Mouse (Mus musculus) forebrain, embryonic 12.5 days (tissue): ENCODE measurements around the gene Amn1. TPM values are rescaled to one million over a fixed set of nuclear protein-coding genes. Genes with fewer than 3 reads are reported as not detected.

Source experiments
- ATAC-seq: fragments of 200-750 bp; cut with Nextera tagmentation; 2 replicates; pipeline ENCODE4 v1.8.0; 2017; ENCODE audit warnings: moderate TSS enrichment; ENCODE audit not compliant: low FRiP score
- H3K27ac ChIP-seq: fragments of 300-500 bp; sonication (generic); 2 replicates; pipeline ENCODE4 v1.5.1; 2016; ENCODE audit warnings: mild to moderate bottlenecking
- H3K27me3 ChIP-seq: fragments of 300-500 bp; sonication (generic); 2 replicates; pipeline ENCODE4 v1.6.1; 2016; ENCODE audit warnings: mild to moderate bottlenecking
- H3K36me3 ChIP-seq: fragments of 300-500 bp; sonication (generic); replicated peaks from 2 replicates; pipeline ENCODE4 v1.6.1; 2016; ENCODE audit warnings: mild to moderate bottlenecking
- H3K4me1 ChIP-seq: fragments of 300-500 bp; sonication (generic); 2 replicates; pipeline ENCODE4 v1.6.1; 2016
- H3K4me2 ChIP-seq: fragments of 300-500 bp; sonication (generic); 2 replicates; pipeline ENCODE4 v1.6.1; 2016; ENCODE audit warnings: mild to moderate bottlenecking, moderate library complexity
- H3K4me3 ChIP-seq: fragments of 300-500 bp; sonication (generic); replicated peaks from 2 replicates; pipeline ENCODE4 v1.5.1; 2016; ENCODE audit warnings: mild to moderate bottlenecking
- H3K9ac ChIP-seq: fragments of 300-500 bp; sonication (generic); 2 replicates; pipeline ENCODE4 v1.6.1; 2016; ENCODE audit warnings: mild to moderate bottlenecking
- H3K9me3 ChIP-seq: fragments of 300-500 bp; sonication (generic); 2 replicates; pipeline ENCODE4 v1.6.1; 2016
- WGBS: fragments of 180-500 bp; shearing (Covaris S2); methylation state at CpG from one replicate; pipeline ENCODE4 v1.1.7; 2016; 5-methylcytosine and 5-hydroxymethylcytosine counted together
- polyA plus RNA-seq: library from polyadenylated mRNA; unstranded; fragments of >200 nt; fragmentation: Nextera tagmentation; extraction: Ambion mirVana; gene quantifications from 2 replicates; pipeline ENCODE4 v1.2.1, GENCODE M21; 2016

Gene Amn1
- polyA plus RNA-seq, 1 experiment from 2014 or later, result 74.9 TPM

GRCm38 (mm10) chr6:149152119-149152518 lies 36.4 kb downstream of the Amn1 start:
- Histone ChIP-seq H3K9me3 (no peaks in the 10 kb centered on the region), H3K36me3 (peaks cover 22% of the 10 kb centered on the region), H3K4me1 (peaks cover 15% of the 10 kb centered on the region), H3K27me3 (no peaks in the 10 kb centered on the region), H3K9ac (no peak overlapping the region), H3K4me2 (no peak overlapping the region), H3K4me3 (no peak overlapping the region), H3K27ac (no peak overlapping the region)
- ATAC-seq, result no peak
- WGBS, result 91% methylated on average over 2 of the region's 2 CpGs

DNA sequence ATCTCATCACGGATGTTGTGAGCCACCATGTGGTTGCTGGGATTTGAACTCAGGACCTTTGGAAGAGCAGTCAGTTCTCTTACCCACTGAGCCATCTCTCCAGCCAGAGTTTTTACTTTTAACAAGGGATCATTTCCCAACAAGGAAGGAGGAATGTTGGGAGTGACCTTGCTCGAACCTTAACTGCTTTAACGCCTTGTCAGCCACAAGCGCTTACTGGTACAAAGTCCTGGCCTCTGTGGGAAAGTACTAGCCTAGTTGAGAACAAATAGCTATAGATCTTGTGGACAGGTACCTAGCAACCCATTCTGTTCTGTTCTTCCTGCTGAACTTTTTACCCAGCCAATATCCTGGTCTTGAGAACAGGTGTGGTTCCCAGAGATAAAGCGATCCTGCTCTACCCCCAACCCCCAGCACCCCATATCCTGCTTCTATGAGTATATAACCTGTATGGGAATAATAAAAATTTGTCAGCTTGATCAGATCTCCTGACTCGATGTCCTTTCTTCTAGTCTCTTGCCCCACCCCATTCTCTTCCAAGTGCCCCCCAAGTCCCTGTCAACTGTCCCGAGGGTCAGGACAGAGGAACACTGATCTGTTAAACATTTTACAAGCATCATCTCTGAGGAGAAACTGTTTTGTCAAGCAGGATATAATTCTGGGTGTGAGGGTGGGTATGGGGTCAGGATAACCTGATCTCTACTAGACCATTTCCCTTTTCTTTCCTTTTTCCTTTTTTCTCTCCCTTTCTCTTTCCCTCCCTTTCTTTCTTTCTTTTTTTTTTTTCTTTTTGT lies 39.9 kb downstream of the Amn1 start:
- WGBS, result 92% methylated on average over 7 of the region's 7 CpGs
- H3K4me2 ChIP-seq, result no peak overlapping the region
- no peak overlapping the region for H3K4me3 ChIP-seq
- H3K27ac ChIP-seq, result no peak overlapping the region
- no peaks in the 10 kb centered on the region for H3K9me3 ChIP-seq
- 0 out of 2 replicates have a peak, but pooled peaks cover under 1% of the 10 kb centered on the region for H3K4me1 ChIP-seq
- H3K27me3 ChIP-seq, result no peaks in the 10 kb centered on the region
- no peak for ATAC-seq
- H3K36me3 ChIP-seq, result peaks cover 23% of the 10 kb centered on the region
- no peak overlapping the region for H3K9ac ChIP-seq

GRCm38 (mm10) chr6:149145143-149145542 lies 43.4 kb downstream of the Amn1 start:
- Histone ChIP-seq H3K4me3 (no peak overlapping the region), H3K9me3 (no peaks in the 10 kb centered on the region), H3K4me2 (no peak overlapping the region), H3K9ac (no peak overlapping the region), H3K27ac (no peak overlapping the region), H3K27me3 (no peaks in the 10 kb centered on the region), H3K36me3 (peaks cover 11% of the 10 kb centered on the region; the same call in 1 of the 2 replicates), H3K4me1 (peaks cover 9% of the 10 kb centered on the region; the same call in 1 of the 2 replicates)
- ATAC-seq, result no peak
- 93% methylated on average over 1 of the region's 1 CpGs for WGBS

DNA sequence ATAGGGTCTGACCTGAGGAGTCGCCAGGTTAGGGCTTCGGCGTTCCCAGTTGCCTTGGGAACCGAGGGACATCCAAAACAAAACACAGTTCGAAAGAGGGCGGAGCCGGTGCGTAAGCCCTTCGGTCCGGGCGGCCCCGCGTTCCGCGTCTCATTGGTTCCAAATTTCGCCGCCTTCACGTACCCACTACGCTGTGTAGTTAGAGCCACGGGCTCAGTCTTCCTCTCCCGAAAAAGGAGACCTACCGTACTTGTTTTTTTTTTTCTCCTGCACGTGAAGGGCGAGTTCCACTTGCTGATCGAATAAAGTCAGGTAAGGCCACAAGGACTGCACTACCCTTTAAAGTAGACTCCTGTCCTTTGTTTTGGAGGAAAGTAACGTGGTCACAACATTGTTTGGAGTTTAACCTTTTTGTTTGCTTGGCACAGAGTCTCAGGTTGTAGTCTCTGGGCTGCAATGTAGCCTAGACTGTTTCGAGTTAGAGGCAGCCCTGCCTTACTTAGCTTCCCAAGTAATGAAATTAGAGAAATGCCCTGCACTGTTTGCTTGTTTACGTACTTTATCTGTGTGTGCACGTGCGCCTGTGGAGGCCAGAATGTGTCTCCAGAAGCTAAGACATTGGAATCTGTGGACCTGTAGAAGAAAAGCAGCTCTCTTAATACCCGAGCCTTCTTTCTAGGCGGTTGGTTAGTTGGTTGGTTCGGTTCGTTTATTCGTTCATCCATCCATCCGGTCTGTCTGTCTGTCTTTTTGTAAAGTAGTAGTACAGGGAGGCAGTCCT lies 46.9 kb downstream of the Amn1 start:
- WGBS, result 5% methylated on average over 36 of the region's 36 CpGs
- H3K36me3 ChIP-seq, result peaks cover 11% of the 10 kb centered on the region; the same call in 1 of the 2 replicates
- H3K4me3 ChIP-seq, result peak overlapping the region; percentile 46
- no peak overlapping the region for H3K27ac ChIP-seq
- no peaks in the 10 kb centered on the region for H3K27me3 ChIP-seq
- peaks cover 9% of the 10 kb centered on the region; the same call in 1 of the 2 replicates for H3K4me1 ChIP-seq
- H3K9me3 ChIP-seq, result no peaks in the 10 kb centered on the region
- peak overlapping the region; percentile 54 for H3K9ac ChIP-seq
- peak overlapping the region; percentile 66 for H3K4me2 ChIP-seq
- ATAC-seq, result peak; percentile 89

DNA sequence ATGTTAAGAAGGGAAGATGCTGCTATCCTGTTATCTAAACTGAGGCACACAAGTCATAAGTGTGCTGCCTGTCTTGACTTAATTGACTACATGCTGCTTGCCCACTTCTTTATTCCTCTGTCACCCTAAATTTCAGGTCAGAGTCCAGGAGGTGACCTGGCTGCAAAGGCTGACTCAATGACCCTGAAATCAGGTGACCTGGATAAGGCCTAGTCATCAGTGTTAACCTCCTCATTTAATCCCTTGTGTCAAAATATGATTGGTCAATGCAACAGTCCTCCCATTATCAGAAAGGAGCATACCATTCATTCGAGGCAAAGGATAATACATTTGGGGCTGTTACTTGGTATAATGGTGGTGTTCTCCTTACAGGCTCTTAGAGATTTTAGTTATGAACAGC lies 49.0 kb downstream of the Amn1 start, which contains the start of gene Etfbkmt:
Gene Etfbkmt (plus strand): TSS at position 379 of the 400 bp plus-strand sequence.
- Histone ChIP-seq H3K27ac (no peak within 1 kb of the TSS), H3K4me3 (no peak within 1 kb of the TSS), H3K9ac (no peak within 1 kb of the TSS), H3K4me2 (no peak within 1 kb of the TSS), H3K4me1 (peaks cover 14% of the 10 kb centered on the region), H3K9me3 (no peaks in the 10 kb centered on the region), H3K36me3 (0 out of 2 replicates have a peak, but pooled peaks cover 5% of the 10 kb centered on the region), H3K27me3 (no peaks in the 10 kb centered on the region)
- no peak for ATAC-seq
- WGBS, result 86% methylated on average over 1 of the region's 1 CpGs

DNA sequence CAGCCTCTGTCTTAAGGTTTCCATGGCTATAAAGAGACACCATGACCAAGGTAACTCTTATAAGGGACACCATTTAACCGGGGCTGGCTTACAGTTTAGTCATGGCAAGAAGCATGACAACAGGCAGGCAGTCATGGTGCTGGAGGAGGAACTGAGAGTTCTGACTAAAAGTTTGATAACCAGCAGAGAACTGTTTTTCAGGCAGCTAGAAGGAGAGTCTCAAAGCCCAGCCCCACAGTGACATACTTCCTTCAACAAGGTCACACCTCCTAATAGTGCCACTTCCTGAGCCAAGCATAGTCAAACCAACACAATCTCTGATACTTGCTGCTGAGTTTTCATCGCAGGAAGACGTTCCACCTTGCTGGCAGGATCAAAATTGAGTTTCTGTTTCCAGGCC lies 49.5 kb downstream of the Amn1 start:
- Histone ChIP-seq H3K9ac (no peak overlapping the region), H3K4me2 (no peak overlapping the region), H3K27me3 (no peaks in the 10 kb centered on the region), H3K4me3 (no peak overlapping the region), H3K9me3 (no peaks in the 10 kb centered on the region), H3K4me1 (peaks cover 18% of the 10 kb centered on the region), H3K27ac (no peak overlapping the region), H3K36me3 (0 out of 2 replicates have a peak, but pooled peaks cover 1% of the 10 kb centered on the region)
- WGBS, result 91% methylated on average over 3 of the region's 3 CpGs
- ATAC-seq, result no peak

DNA sequence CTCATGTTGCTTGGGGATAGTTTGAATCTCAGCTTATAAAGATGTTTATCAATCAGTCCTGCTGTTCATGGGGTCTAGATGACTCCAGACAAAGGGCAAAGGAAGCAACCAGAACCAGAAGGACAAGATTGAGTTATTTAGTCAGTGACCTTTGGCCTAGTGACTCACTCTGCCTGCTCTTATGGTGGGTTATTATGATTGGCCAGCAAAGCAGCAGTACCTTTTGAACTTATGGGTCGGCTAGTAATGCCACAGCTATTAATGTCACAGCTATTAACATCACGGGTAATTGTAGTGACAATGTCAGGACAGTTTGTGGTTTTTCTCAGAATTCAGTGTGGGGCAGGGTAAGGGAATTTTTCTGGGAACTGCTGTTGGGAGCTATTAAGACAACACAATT lies 50.6 kb downstream of the Amn1 start:
- 72% methylated on average over 2 of the region's 2 CpGs for WGBS
- H3K27ac ChIP-seq, result no peak overlapping the region
- no peak overlapping the region for H3K4me3 ChIP-seq
- peaks cover 18% of the 10 kb centered on the region for H3K4me1 ChIP-seq
- H3K4me2 ChIP-seq, result no peak overlapping the region
- H3K36me3 ChIP-seq, result no peaks in the 10 kb centered on the region
- H3K27me3 ChIP-seq, result no peaks in the 10 kb centered on the region
- H3K9ac ChIP-seq, result no peak overlapping the region
- H3K9me3 ChIP-seq, result no peaks in the 10 kb centered on the region
- no peak for ATAC-seq

- WGBS, result 83% methylated on average over 6 of the region's 6 CpGs
- peaks cover 16% of the 10 kb centered on the region for H3K4me1 ChIP-seq
- no peak overlapping the region for H3K4me2 ChIP-seq
- no peaks in the 10 kb centered on the region for H3K9me3 ChIP-seq
- H3K4me3 ChIP-seq, result no peak overlapping the region
- no peaks in the 10 kb centered on the region for H3K36me3 ChIP-seq
- no peaks in the 10 kb centered on the region for H3K27me3 ChIP-seq
- no peak overlapping the region for H3K9ac ChIP-seq
- no peak for ATAC-seq
- no peak overlapping the region for H3K27ac ChIP-seq
Observed at GRCm38 (mm10) chr6:149135631-149136030, 52.9 kb downstream of the Amn1 start.

DNA sequence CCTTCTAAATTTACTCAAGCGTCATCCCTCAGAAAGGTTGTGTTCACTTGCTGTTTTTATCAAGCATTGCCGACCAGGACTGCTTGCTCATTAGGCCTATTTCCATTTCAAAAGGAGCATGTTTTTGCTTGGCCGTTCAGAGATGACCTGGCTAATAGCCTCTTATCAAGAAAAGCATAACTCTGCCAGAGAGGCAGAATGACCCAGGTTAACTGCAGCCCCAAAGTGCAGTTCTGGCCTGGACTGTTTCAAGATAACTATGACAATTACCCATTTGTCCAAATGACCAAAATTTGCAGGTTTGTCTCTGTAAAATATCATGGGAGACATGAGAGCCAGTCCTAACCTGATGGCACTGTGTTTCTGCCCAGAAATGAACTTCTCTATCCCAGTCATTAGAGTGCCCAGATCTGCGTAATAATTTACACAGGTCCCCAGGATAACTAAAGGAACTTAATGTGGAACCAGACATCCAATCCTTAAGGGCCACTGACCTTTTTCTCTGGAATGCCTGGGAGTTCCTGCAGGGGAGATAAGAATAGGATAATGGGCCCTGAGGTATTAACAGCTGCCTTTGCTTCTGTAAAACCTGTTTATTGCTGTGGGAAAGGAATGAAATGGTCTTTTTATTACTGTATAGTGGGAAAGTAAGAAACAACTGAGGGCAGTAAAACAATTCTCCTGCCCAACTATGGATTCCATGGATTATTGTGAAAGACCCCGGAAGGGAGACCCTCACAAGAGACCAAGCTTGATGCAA lies 53.9 kb downstream of the Amn1 start:
- 11% methylated on average over 5 of the region's 5 CpGs for WGBS
- no peaks in the 10 kb centered on the region for H3K27me3 ChIP-seq
- no peak for ATAC-seq
- no peaks in the 10 kb centered on the region for H3K9me3 ChIP-seq
- H3K36me3 ChIP-seq, result no peaks in the 10 kb centered on the region
- H3K4me1 ChIP-seq, result peaks cover 17% of the 10 kb centered on the region
- no peak overlapping the region for H3K4me3 ChIP-seq
- H3K9ac ChIP-seq, result no peak overlapping the region
- H3K4me2 ChIP-seq, result no peak overlapping the region
- no peak overlapping the region for H3K27ac ChIP-seq

DNA sequence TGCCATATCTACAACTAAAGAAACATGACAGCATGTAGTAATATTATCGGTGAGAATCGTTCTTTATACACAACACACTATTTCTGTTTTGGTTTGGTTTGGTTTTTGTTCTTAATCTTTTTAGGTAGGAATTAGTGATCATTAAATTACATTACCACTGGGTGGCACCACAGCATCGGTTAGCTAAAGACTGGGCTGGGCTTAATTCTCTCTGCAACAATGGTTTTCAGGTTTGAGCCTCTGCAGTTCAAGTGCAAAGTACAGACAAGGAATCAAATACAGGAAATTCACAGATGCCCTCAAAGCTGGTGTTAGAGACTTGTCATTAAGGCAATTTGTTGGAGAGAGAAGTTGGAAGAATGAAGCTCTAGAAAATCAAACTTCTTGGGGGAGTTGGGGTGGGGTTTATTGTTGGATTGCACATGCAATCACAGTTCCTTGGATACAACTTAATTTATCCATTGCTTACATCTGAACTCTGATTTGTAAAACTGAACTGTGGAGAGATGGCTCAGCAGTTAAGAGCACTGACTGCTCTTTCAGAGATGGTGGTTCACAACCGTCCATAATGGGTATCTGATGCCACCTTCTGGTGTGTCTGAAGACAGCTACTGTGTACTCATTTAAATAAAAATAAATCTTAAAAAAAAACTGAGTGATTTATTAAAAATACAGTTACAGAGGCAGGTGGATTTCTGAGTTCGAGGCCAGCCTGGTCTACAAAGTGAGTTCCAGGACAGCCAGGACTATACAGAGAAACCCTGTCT lies 56.0 kb downstream of the Amn1 start:
- Histone ChIP-seq H3K27me3 (no peaks in the 10 kb centered on the region), H3K9ac (no peak overlapping the region), H3K4me2 (no peak overlapping the region), H3K4me1 (peaks cover 17% of the 10 kb centered on the region), H3K36me3 (no peaks in the 10 kb centered on the region), H3K9me3 (no peaks in the 10 kb centered on the region), H3K4me3 (no peak overlapping the region), H3K27ac (no peak overlapping the region)
- ATAC-seq, result peak; percentile 75; the same call in 1 of the 2 replicates
- WGBS, result 29% methylated on average over 5 of the region's 5 CpGs

- Histone ChIP-seq H3K9me3 (no peaks in the 10 kb centered on the region), H3K4me2 (no peak overlapping the region), H3K4me3 (no peak overlapping the region), H3K9ac (no peak overlapping the region), H3K4me1 (peaks cover 17% of the 10 kb centered on the region), H3K36me3 (no peaks in the 10 kb centered on the region), H3K27me3 (no peaks in the 10 kb centered on the region), H3K27ac (no peak overlapping the region)
- ATAC-seq, result no peak
- 4% methylated on average over 3 of the region's 3 CpGs for WGBS
Observed at GRCm38 (mm10) chr6:149131111-149131510, 57.4 kb downstream of the Amn1 start.
